Mouse (Mus musculus) intestine, embryonic 16.5 days (tissue): ENCODE results near the gene Poln. TPM values are rescaled to one million over a fixed set of nuclear protein-coding genes. Genes with fewer than 3 reads are reported as not detected.

Experiments
- ATAC-seq: fragments of 200-750 bp; cut with Nextera tagmentation; 2 replicates; pipeline ENCODE4 v1.8.0; 2017; ENCODE audit warnings: moderate TSS enrichment, moderate library complexity
- H3K27ac ChIP-seq: fragments of 300-500 bp; sonication (generic); 2 replicates; pipeline ENCODE4 v1.5.1; 2014; ENCODE audit warnings: mild to moderate bottlenecking, low read length
- H3K27me3 ChIP-seq: fragments of 300-500 bp; sonication (generic); replicated peaks from 2 replicates; pipeline ENCODE4 v1.6.1; 2014; ENCODE audit warnings: low read length, control low read depth, mixed read lengths; ENCODE audit not compliant: control insufficient read depth, insufficient read depth
- H3K36me3 ChIP-seq: fragments of 300-500 bp; sonication (generic); 2 replicates; pipeline ENCODE4 v1.6.1; 2014; ENCODE audit warnings: low read length, control low read depth; ENCODE audit not compliant: control insufficient read depth, insufficient read depth
- H3K4me1 ChIP-seq: fragments of 300-500 bp; sonication (generic); 2 replicates; pipeline ENCODE4 v1.6.1; 2014; ENCODE audit warnings: low read length, control low read depth, mixed read lengths; ENCODE audit not compliant: control insufficient read depth, insufficient read depth
- H3K4me2 ChIP-seq: fragments of 300-500 bp; sonication (generic); 2 replicates; pipeline ENCODE4 v1.6.1; 2014; ENCODE audit warnings: low read depth, low read length, control low read depth
- H3K4me3 ChIP-seq: fragments of 300-500 bp; sonication (generic); 2 replicates; pipeline ENCODE4 v1.5.1; 2014; ENCODE audit warnings: mild to moderate bottlenecking, low read length
- H3K9ac ChIP-seq: fragments of 300-500 bp; sonication (generic); 2 replicates; pipeline ENCODE4 v1.6.1; 2014; ENCODE audit warnings: low read depth, low read length
- H3K9me3 ChIP-seq: fragments of 300-500 bp; sonication (generic); 2 replicates; pipeline ENCODE4 v1.6.1; 2016; ENCODE audit warnings: low read length, control low read depth; ENCODE audit not compliant: control insufficient read depth
- WGBS: fragments of 180-500 bp; shearing (Covaris S2); extraction: QIAGEN DNeasy Blood & Tissue Kit; methylation state at CpG from one replicate; pipeline ENCODE4 v1.1.7; 2014; 5-methylcytosine and 5-hydroxymethylcytosine counted together
- polyA plus RNA-seq: library from polyadenylated mRNA; unstranded; fragments of >200 nt; fragmentation: Nextera tagmentation; extraction: Ambion mirVana; gene quantifications from 2 replicates; pipeline ENCODE4 v1.2.1, GENCODE M21; 2015

Poln gene
- polyA plus RNA-seq, 1 experiment from 2014 or later: 0.23 TPM

DNA sequence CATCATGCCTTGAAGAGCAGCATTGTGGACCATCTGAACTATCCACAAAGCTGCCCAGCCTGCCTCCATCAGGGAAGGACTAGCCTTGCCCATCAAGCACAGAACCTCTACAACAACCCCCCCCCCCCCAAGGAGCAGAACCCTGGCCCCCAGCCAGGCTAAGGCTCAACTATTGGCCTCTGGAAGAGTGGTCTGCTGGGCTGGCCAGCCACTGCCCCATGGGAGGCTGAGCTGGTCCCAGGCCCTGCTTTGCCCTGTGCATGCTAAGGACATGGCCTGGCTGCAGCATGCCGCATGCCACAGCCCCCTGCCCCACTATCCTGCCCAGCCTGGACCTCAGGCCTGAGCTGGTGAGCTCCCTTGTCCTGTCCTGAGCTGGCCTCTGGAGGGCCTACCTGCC lies 167.8 kb downstream of the Poln start:
- Histone ChIP-seq H3K4me2 (no peak overlapping the region), H3K36me3 (no peaks in the 10 kb centered on the region), H3K9me3 (no peaks in the 10 kb centered on the region), H3K27ac (no peak overlapping the region), H3K4me3 (no peak overlapping the region), H3K4me1 (peaks cover 7% of the 10 kb centered on the region; the same call in 1 of the 2 replicates), H3K9ac (no peak overlapping the region), H3K27me3 (peaks cover 22% of the 10 kb centered on the region)
- WGBS: 100% methylated on average over 1 of the region's 1 CpGs
- ATAC-seq: no peak

- H3K36me3 ChIP-seq: no peaks in the 10 kb centered on the region
- ATAC-seq: no peak
- no peak overlapping the region for H3K4me2 ChIP-seq
- H3K27ac ChIP-seq: no peak overlapping the region
- 94% methylated on average over 25 of the region's 25 CpGs for WGBS
- H3K9ac ChIP-seq: no peak overlapping the region
- H3K9me3 ChIP-seq: no peaks in the 10 kb centered on the region
- no peak overlapping the region for H3K4me3 ChIP-seq
- peaks cover 7% of the 10 kb centered on the region; the same call in 1 of the 2 replicates for H3K4me1 ChIP-seq
- peaks cover 27% of the 10 kb centered on the region for H3K27me3 ChIP-seq
Observed at GRCm38 (mm10) chr5:34000809-34001208, 168.4 kb downstream of the Poln start.

DNA sequence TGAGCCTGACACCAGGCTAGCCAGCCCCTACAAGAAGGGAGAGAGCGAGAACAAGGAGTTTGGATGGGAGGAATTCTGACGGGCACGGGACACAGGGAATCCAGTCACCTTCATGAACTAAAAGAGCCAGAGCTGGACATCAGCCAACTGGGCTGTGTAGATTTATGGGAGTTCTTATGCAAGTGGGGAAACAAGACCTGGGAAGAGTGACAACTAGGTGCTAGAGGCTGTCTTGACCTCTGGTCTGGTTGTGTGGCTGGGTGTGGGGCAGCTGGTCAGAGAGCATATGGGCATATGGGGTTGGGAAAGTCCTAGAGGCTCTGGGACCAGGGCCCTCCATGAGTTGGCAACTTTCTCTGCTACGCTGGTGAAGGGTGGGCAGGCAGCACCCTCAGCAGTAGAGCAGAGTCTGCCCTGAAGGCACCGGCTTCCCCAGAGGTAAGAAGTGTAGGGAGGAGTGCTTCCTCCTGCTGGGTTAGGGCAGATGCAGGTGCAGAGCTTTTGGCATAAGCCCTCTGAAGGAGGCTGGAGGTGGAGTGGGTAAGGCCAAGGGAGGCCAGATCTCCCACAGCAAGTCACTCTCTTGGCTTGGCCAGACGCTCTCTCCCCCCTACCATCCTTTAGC lies 169.7 kb downstream of the Poln start:
- Histone ChIP-seq H3K9ac (no peak overlapping the region), H3K4me2 (no peak overlapping the region), H3K36me3 (no peaks in the 10 kb centered on the region), H3K27ac (no peak overlapping the region), H3K9me3 (no peaks in the 10 kb centered on the region), H3K27me3 (peaks cover 36% of the 10 kb centered on the region), H3K4me1 (peaks cover 10% of the 10 kb centered on the region; the same call in 1 of the 2 replicates), H3K4me3 (no peak overlapping the region)
- 79% methylated on average over 6 of the region's 6 CpGs for WGBS
- no peak for ATAC-seq

GRCm38 (mm10) chr5:33998505-33998877 lies 170.8 kb downstream of the Poln start:
- Histone ChIP-seq H3K4me2 (no peak overlapping the region), H3K27me3 (peaks cover 39% of the 10 kb centered on the region), H3K36me3 (no peaks in the 10 kb centered on the region), H3K9ac (no peak overlapping the region), H3K4me3 (no peak overlapping the region), H3K4me1 (peaks cover 10% of the 10 kb centered on the region; the same call in 1 of the 2 replicates), H3K9me3 (no peaks in the 10 kb centered on the region), H3K27ac (no peak overlapping the region)
- 83% methylated on average over 3 of the region's 3 CpGs for WGBS
- no peak for ATAC-seq

DNA sequence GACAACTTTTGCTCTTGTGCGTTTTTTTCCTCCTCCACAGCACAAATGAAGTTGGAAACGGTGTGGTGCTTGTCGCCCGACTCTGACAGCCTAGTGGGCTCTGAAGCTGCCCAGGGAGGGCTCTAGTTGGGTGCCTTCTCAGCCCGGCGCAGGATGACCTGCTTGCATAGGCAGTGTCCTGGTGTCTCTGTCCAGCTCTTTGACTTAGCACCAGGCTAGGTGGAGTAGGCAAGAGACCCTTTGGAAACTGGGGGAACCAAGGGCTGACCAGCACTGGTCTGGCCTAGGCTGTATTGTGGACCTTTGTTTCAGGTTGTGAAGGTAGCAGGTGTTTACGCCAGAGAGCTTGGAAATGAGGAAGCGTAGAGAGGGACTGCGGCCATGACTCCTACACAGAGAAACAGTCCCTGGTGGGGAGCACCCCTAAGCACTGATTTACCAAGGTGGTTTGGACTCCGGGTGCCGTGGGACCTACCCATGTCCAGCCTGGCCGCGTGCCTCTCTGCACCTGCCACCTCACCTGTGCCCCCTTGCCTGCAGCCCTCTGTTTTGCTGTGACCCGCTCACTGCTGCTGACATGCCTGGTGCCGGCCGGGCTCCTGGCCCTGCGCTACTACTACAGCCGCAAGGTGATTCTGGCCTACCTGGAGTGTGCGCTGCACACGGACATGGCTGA lies 171.3 kb downstream of the Poln start:
- Histone ChIP-seq H3K4me3 (peak overlapping the region; percentile 62), H3K9me3 (no peaks in the 10 kb centered on the region), H3K27ac (no peak overlapping the region), H3K27me3 (peaks cover 39% of the 10 kb centered on the region), H3K36me3 (no peaks in the 10 kb centered on the region), H3K9ac (no peak overlapping the region), H3K4me1 (peaks cover 10% of the 10 kb centered on the region; the same call in 1 of the 2 replicates), H3K4me2 (peak overlapping the region; percentile 95)
- no peak for ATAC-seq
- 73% methylated on average over 20 of the region's 20 CpGs for WGBS

GRCm38 (mm10) chr5:33997051-33997741 lies 172.1 kb downstream of the Poln start:
- Histone ChIP-seq H3K27me3 (peaks cover 39% of the 10 kb centered on the region), H3K27ac (no peak overlapping the region), H3K4me3 (peak overlapping the region; percentile 62), H3K9me3 (no peaks in the 10 kb centered on the region), H3K36me3 (no peaks in the 10 kb centered on the region), H3K9ac (peak overlapping the region; percentile 56), H3K4me1 (peaks cover 10% of the 10 kb centered on the region; the same call in 1 of the 2 replicates), H3K4me2 (peak overlapping the region; percentile 95)
- peak; percentile 29 for ATAC-seq
- under 1% methylated on average over 73 of the region's 80 CpGs for WGBS

DNA sequence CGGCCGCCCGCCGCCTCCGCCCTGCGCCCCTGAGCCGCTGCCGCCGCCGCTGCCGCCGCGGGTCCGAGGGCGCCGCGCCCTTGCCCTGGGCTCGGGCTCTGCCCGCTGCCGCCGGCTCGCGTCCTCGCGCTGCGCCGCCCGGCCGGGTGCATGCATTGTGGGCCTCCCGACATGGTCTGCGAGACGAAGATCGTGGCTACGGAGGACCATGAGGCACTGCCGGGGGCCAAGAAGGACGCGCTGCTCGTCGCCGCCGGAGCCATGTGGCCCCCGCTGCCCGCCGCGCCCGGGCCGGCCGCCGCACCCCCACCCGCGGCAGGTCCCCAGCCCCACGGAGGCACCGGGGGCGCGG lies 172.6 kb downstream of the Poln start:
- peak overlapping the region; percentile 62 for H3K4me3 ChIP-seq
- peak; percentile 49 for ATAC-seq
- peak overlapping the region; percentile 95 for H3K4me2 ChIP-seq
- peaks cover 10% of the 10 kb centered on the region; the same call in 1 of the 2 replicates for H3K4me1 ChIP-seq
- peak overlapping the region; percentile 56 for H3K9ac ChIP-seq
- H3K27ac ChIP-seq: no peak overlapping the region
- no peaks in the 10 kb centered on the region for H3K9me3 ChIP-seq
- under 1% methylated on average over 52 of the region's 55 CpGs for WGBS
- H3K27me3 ChIP-seq: peaks cover 39% of the 10 kb centered on the region
- no peaks in the 10 kb centered on the region for H3K36me3 ChIP-seq

GRCm38 (mm10) chr5:33995843-33996693 lies 173.2 kb downstream of the Poln start, which contains the start of gene Nat8l:
Gene Nat8l, plus strand, starts transcription at chr5:33995984.
- peak within 1 kb of the TSS; percentile 56 for H3K9ac ChIP-seq
- peaks cover 39% of the 10 kb centered on the region for H3K27me3 ChIP-seq
- H3K4me3 ChIP-seq: peak within 1 kb of the TSS; percentile 62
- WGBS: under 1% methylated on average over 88 of the region's 90 CpGs
- H3K4me1 ChIP-seq: peaks cover 10% of the 10 kb centered on the region; the same call in 1 of the 2 replicates
- ATAC-seq: peak; percentile 75
- no peaks in the 10 kb centered on the region for H3K36me3 ChIP-seq
- no peak within 1 kb of the TSS for H3K27ac ChIP-seq
- no peaks in the 10 kb centered on the region for H3K9me3 ChIP-seq
- H3K4me2 ChIP-seq: peak within 1 kb of the TSS; percentile 95
